Mouse (Mus musculus): ENCODE measurements around the gene Nrip3.

Nrip3 gene

DNA sequence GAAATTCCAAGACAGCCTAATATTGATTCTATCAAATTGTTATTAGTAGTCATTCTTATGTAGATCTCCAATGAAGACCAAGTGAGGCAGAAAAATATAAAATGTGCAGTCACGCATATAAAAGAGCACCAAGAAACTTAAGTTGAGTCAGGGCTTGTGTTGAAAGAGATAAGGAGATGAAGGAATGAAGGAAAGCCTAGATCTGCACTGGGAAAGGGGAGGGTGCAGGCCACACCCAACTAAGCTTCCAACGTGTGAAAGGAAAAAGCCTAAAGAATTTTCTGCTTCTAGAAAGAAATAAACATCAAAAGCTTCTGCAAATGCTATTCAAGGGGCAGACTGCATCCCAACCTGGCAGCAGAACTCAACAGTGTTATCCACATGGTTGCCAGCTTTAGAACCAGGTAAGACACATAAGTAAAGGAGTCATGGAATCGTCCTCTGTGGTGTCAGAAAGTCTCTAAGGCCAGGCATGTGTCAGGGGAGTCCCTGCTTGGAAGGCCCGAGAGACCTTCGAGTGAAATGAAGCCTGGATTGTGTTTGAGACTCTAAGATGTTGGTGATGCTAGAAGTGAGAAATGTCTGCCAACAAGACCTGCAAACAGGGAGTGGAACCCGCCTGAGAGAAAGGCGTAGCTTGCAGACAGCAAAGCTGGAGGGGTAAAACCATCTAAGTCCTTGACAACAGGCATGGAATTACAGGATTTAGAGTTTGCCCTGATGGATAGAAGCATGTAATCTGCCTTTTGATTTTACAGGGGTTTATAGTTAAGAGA, 14.1 kb downstream of the Nrip3 start:
- no peak for DNase-seq

DNA sequence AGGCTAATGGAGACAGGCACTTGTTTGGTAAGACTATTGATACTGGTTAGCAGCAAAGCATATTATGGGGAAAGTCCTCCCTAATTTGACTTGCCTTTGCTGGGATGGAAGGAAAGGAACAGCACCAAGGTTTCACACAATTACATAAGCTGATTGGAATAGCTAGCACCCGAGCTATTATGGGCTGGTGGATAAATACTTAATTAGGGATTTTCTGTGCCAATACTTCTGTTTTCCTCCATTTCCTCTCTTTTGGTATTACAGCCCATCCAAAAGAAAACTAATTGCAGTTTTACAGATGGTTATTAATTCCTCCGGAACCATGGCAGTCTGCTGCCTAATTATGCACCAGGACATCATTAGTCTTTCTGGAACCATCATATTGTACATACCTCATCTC, 17.8 kb downstream of the Nrip3 start:
- DNase-seq: no peak

DNA sequence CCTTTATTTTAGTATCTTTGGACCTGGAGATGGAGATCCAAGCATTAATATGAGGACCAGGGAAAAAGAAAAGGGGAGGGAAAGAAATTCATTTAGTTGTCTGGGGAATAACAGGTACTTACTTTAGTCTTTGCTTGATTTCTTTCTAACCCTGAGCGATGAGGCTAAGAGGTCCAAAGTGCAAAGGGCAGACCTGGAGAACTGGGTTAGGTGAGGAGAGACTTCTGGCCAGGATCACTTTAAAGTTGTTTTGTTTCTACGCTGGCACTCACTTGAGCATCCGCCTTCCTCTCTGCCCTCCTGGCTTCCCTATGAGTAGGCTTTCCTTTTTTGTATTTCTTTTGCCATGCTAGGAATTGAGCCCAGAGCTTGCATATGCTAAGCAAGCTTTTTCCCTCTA, 25.5 kb downstream of the Nrip3 start:
- peak; percentile 64 to 74 for DNase-seq

DNA sequence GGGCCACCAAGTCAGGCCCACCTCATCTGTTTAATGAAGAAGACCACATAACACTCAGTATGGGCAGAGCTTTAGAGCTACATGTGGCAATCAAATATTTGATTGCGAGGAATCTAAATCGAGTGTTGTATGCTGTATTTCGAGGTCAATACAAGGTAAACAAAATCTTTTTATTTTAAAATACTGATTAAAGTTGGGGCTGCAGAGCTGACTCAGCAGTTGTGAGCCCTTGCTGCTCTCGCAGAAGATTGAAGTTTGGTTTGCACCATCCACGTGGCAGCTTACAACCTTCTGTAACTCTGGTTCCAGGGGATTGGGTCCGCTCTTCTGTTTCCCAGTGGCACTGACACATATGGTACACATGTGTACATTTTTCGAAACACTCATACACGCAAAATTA, 27.8 kb downstream of the Nrip3 start:
- no peak for DNase-seq

DNA sequence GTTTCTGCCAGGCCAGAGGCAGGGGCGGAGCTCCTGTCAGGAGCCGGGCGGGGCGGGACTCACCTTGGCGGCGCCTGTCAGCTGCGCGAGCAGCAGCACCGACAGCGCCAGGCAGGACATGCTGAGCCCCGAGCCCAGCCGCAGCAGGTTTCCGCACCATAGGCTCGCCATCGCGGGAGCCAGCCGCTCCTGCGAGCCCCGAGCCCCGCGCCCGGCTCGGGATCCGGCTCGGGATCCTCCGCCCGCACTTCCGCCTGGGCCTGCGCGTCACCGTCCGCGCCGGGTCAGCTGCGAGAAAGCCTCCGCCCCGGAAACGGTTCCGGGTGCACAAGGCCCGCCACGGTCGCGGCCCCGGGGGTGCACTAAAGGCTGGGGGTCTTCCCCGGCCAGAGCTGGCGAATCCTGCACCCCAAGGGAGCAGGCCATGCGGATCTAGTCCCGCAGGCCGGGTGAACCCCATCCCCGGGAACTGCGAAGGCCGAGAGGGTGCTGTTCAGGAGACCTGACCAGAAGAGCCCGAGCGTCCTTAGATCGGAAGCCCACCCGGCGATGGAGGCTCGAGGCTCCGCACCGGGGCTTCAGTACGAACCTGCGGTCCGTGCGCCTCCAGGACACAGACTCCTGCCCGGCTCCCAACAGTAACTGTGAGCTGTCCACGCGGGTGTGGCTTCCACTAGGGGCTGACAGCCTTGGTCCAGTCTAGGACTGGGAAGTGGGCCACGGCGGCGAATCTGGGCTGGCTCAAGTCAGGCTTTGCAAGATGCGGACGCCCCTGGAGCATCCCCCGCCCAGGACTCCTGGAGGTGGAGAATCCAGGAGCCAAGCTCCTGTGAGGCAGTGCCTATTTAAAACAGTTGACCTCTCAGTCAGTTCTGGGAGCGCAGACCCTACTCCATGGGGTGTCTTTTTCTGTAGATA, 29.6 kb downstream of the Nrip3 start, which contains the start of gene Tmem9b:
Tmem9b (minus strand) TSS at position 868 of the 918 bp plus-strand sequence.
- DNase-seq: peak; percentile 67 to 81

DNA sequence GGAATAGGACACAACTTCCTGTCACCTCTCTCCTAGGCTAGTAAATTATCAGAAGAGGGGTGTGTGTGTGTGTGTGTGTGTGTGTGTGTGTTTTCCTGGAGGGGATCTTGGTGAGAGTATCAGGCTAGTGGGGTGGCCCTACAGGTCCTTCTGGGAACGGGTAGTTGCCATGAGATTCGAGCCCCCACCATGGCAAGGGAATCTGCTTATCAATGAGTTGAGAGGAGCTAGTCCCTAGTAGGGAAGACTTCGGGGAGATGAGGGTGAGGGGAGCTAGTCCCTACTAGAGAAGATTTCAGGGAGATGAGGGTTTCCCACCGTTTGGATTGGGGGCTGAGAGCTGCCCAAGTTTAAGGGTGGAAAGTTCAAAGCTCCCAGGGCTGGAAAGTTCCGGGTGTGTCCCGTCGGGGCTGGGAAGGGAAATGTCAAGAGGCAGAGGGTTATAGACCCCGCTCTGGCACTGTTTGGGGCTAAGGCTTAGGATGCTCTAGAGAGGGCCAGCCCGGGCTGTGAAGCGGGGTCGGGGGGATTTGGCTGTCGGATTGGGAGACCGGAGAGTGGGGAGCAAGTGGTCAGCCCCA, 30.3 kb downstream of the Nrip3 start:
- DNase-seq: no peak

DNA sequence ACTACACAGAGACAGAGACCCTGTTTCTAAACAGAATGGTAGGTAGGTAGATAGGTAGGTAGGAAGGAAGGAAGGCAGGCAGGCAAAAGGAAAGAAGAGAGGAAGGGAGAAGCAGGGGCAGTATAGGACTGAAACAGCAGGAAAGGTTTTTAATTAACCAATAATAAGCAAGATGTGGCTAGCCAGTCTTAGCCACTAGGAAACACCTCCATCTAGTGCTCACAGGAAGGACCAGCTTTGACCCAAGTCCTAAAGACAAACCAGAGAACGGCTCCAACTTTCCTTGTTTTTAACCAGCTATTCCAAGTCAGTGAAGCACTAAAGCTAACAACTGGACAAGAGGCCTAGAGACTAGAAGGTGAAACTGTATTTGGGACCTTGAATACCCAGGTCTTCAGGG, 34.1 kb downstream of the Nrip3 start:
- DNase-seq: no peak

DNA sequence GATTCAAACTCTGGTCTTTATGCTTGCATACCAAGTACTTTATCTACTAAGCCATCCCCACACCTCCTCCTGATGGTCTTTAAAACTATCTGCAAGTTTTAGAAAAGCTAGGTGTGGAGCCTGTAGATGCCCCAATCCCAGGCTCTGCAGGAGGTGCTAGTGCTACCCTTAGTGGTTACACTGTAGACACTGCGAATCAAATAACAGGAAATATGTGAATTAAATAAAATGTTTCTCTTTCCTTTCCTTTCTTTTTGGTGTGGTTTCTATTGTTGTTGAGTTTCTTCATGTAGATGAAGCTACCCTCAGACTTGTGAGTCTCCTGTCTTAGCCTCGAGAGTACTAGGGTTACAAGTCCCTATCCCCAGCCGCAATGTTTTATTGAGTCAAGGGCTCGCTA, 40.1 kb downstream of the Nrip3 start:
- no peak for DNase-seq

DNA sequence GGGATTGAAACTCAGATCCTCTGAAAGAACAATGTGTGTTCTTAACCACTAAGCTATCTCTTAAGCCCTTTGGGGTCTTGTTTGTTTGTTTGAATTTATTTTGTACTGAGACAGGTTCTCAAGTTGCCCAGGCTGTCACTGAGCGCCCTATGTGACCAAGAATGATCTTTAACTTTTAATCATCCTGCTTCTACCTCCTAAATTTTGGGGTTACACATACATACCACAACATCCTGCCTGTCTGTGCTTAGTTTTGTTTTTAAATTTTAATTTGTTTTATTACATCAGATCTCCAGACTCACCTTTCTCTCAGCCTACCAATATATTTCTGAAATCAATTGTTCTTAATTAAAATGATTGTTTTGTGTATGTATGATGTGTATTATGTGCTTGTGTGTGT, 40.8 kb downstream of the Nrip3 start:
- no peak for DNase-seq

DNA sequence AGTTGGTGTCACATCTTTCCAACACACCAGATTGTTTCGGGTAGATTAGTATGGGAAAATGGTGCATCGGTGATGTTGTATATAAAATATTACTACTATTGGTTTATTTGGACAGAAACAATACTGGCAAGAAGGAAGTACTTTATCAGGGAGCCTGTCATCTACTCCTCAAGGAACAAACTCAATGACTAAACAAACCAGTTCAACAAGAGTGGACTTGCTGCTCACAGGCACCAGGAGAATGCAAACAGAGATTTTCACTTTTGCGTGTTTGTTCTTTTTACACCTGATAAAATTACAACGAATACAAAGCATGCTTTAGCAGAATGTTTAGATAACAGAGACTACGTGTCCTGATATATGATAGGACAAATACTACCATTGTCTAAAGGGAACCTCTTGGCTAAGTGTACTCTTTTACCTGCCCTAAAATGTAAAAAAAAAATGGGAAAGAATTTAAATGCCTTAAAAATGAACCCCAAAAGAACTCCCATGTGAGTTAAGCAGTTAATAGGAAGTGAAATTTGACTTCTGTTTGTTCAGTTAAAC, 41.9 kb downstream of the Nrip3 start:
- DNase-seq: no peak

DNA sequence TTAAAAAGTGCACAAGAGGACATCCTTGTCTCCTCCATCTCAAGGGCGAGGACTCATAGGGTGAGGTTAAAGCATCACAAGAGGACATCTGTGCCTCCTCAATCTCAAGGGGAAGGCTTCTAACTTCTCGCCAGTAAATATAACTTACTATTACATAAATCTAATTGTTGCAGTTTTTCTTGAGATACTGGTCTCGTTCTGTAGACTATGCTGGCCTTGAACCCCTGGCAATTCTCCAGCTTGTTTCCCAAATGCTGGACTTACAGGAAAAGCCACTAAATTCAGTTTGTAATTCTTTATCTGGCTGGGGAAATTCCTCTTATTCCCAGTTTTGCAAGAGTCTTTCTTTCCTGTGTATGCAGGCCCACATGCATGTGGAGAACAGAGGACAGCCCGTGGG, 47.0 kb downstream of the Nrip3 start:
- DNase-seq: peak in 1 of 2 experiments; percentile 37

DNA sequence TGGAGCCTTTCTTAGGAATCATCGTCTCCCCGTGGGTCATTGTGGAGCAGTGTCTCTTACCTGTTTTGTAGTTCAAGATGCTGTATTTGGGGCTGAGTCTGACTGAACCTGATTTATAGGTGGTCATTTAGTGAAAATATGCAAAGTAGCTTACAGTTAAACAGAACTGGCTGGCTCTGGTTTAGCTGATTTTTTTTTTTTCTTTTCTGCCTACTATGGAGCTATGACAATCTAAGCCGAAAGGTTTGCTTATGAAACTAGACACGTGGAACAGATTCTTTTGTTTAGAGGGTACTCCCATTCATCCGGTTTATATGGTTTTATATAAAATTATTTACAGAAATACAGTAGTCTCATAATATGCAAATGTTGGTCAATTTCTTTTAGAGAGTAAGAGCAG, 50.2 kb downstream of the Nrip3 start, which contains the start of gene Ascl3:
Ascl3 (minus strand) TSS at position 101 of the 400 bp plus-strand sequence.
- DNase-seq: no peak

DNA sequence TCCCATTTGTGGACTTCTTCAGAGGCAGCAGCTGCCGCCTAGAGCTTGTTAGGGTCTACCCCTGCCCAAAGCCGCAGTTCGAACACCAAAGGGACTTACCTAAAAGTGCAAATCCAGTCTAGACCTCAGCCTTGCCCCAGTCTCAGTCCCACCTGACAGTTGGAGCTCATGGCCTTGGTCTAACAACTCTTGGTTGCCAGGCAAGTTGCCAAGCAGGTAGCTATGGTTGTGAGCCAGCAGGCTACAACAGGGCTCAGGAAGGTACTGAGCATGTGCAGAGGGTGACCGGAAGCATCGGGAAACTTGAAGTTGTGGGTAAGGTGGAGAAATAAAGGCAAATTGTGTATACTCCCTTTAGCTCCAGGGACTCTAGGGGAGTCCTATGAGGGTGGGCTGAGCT, 58.1 kb downstream of the Nrip3 start, which contains the start of gene BC051019:
BC051019 (minus strand) TSS at position 154 of the 400 bp plus-strand sequence.
- no peak for DNase-seq

DNA sequence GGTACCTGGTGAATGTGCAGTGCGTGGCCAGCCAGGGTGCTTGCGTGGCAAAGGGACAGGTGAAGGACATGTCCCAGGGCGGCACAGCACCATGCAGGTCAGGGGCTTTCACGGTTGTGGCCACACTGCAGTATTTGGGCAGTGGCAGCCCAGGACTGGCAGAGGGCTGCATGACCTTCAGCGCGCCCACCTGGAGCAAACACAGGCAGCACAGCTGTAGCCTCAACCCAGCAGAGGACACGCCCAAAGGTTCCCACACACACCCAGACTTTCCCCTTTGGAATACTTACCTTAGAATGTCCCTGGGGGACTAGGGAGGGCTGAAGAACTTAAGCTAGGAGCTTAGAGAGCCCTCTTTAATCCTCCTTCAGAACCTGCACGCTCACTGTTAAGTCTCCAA, 58.7 kb downstream of the Nrip3 start:
- no peak for DNase-seq

DNA sequence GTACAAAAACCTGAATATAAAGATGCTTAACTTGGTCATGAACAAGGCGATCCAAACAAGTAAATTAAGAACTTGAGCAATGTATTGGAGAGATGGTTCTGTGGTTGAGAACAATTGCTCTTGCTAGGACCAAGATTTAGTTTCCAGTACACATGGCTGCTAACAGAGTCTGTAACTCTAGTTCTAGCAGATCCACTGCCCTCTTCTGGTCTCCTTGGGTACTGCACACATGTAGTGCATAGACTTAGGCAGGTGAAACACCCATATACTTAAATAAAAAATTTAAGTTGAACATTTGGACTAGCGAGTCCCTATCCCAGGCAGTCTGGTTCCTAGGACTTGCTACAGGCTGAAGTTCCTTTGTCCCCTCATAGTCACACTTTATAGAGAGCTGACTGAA, 59.2 kb downstream of the Nrip3 start:
- DNase-seq: no peak

DNA sequence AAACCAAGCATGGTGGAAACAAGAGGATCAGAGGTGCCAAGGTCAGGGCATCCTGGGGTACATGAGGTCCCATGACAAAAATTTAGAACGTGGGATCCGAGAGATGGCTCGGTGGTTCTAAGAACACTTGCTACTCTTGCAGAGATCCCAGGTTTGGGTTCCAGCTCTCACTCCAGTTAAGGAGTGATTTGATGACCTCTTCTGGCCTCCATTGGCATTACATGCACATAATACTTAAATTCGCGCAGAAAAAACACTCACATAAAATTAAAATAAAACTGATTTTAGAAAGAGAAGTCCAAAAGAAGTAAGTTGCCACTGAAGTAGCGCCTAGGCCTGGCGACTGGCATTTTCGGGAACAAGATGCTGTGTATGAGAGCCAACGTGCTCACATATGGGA, 62.5 kb downstream of the Nrip3 start:
- DNase-seq: no peak

DNA sequence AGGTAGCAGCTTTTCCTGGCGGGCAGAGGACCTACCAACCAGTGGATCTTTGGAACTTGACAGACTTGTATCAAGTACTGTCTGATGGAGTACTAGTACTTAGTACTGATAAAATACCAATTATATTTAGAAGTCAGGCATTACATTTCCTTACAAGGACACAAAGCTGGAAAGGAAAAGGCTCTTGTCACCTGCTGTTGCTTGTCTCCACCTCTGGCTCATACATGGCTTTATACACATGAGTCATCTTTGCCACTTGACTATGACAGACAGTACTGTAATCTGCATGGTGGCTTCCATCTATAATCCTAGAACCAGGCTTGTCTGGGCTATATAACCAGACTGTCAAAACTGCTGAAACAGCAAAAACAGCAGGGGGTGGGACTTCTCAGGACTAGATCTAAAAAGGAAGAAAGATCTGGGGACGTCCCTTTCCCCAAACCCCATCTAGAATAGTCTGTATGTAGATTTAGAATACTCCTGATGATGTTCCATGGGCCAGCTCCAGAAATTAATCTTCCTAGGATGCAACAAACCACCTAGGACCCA, 68.3 kb downstream of the Nrip3 start:
- DNase-seq: no peak

DNA sequence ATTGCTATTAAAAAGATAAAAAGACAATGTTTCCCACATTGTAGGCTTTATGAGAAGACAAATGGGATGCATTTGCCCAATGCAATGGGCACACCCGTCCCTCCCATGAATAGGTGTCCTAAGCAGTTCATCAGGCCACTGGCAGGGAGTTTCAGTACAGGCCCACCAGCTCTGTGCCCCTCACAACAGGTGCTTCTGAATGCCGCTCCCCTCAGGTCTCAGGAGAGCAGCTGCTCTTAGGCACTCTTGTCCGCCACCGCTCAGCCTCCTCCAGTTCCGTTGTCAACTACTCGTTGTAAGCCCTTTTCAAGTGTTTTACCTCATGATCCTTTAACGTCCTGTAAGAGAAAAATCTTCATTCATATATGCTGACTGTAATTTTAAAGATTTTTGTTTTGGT, 69.6 kb downstream of the Nrip3 start:
- no peak for DNase-seq

DNA sequence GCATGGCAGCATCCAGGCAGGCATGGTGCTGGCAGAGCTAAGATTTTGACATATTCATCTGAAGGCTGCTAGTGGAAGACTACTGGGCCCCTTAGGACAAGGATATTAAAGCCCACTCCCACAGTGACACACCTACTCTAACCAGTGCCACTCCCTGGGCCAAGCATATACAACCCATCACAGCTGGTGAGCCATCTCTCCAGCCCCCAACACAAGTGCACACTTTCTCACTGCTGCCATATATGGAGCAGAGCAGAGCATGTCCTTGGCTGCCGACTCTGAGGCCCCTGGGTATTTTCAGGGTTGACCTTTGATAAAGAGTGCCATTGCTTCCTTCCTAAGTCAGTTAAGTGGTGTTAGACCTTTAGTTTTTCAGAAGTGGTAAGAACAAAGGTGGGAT, 71.8 kb downstream of the Nrip3 start:
- no peak for DNase-seq

DNA sequence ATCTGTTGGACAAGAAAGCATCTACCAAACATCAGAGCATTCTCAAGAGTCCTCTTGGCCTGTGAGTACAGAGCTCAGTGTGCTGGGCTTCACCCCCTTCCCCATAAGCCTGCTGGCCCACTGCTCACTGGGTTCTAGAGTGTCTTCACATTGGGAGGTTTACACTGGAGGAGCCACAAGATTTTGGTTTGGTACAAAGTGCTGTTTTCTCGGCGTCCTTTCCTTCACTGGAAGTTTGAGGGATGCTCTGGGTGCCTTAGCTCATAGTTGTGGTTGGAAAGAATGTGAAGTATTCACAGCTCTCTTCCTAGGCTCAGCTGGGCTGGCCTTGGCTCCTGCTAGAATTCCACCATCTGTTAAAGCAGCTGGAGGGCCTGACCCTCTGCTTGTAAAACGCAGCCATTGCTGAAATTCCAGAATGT, 72.9 kb downstream of the Nrip3 start:
- peak; percentile 26 to 47 for DNase-seq

Data from kidney, adult 8-10 months (tissue).